Mouse (Mus musculus): ENCODE results near the gene Pbx4.

Gene Pbx4

GRCm38 (mm10) chr8:69876097-69876496 is 43.8 kb downstream of the Pbx4 start:
- DNase-seq = no peak

- no peak for DNase-seq
These were observed 44.7 kb downstream of the Pbx4 start for GRCm38 (mm10) chr8:69876967-69877366.

GRCm38 (mm10) chr8:69877396-69877795 is 45.1 kb downstream of the Pbx4 start:
- DNase-seq = no peak

- DNase-seq = no peak
These were observed 45.7 kb downstream of the Pbx4 start for GRCm38 (mm10) chr8:69877992-69878391.

GRCm38 (mm10) chr8:69879678-69880077 is 47.4 kb downstream of the Pbx4 start:
- no peak for DNase-seq

- no peak for DNase-seq
These were observed 48.5 kb downstream of the Pbx4 start for GRCm38 (mm10) chr8:69880841-69881240.

- DNase-seq = no peak
These were observed 49.1 kb downstream of the Pbx4 start for GRCm38 (mm10) chr8:69881261-69881865.

GRCm38 (mm10) chr8:69882021-69882756 is 49.9 kb downstream of the Pbx4 start:
- DNase-seq = no peak

- DNase-seq = no peak
These were observed 50.7 kb downstream of the Pbx4 start for GRCm38 (mm10) chr8:69882833-69883600.

- no peak for DNase-seq
These were observed 51.9 kb downstream of the Pbx4 start for GRCm38 (mm10) chr8:69884141-69884540.

GRCm38 (mm10) chr8:69887289-69888243 is 55.3 kb downstream of the Pbx4 start, which contains the start of gene Cilp2:
Gene Cilp2 (minus strand): TSS chr8:69887687.
- no peak for DNase-seq

GRCm38 (mm10) chr8:69888244-69888866 is 56.1 kb downstream of the Pbx4 start:
- no peak for DNase-seq

GRCm38 (mm10) chr8:69888902-69889301 is 56.6 kb downstream of the Pbx4 start:
- DNase-seq = no peak

- DNase-seq = peak; percentile 47
These were observed 58.5 kb downstream of the Pbx4 start for GRCm38 (mm10) chr8:69890813-69891241.

- DNase-seq = peak; percentile 61
These were observed 61.6 kb downstream of the Pbx4 start for GRCm38 (mm10) chr8:69893863-69894262.

- DNase-seq = no peak
These were observed 62.6 kb downstream of the Pbx4 start for GRCm38 (mm10) chr8:69894836-69895332.

- DNase-seq = no peak
These were observed 63.6 kb downstream of the Pbx4 start for GRCm38 (mm10) chr8:69895772-69896451.

- DNase-seq = no peak
These were observed 65.6 kb downstream of the Pbx4 start for GRCm38 (mm10) chr8:69897857-69898256.

- DNase-seq = no peak
These were observed 67.6 kb downstream of the Pbx4 start for GRCm38 (mm10) chr8:69899876-69900275.

GRCm38 (mm10) chr8:69900895-69901451 is 68.7 kb downstream of the Pbx4 start:
- DNase-seq = peak; percentile 68

Measured in cerebellum, adult 9-10 months (tissue).